Mouse (Mus musculus): Measurements from ENCODE around the gene Qprt. TPM values are rescaled to one million over a fixed set of nuclear protein-coding genes. Genes with fewer than 3 reads are reported as not detected.

Gene Qprt
- polyA plus RNA-seq, 1 experiment: 0.75 TPM

DNA sequence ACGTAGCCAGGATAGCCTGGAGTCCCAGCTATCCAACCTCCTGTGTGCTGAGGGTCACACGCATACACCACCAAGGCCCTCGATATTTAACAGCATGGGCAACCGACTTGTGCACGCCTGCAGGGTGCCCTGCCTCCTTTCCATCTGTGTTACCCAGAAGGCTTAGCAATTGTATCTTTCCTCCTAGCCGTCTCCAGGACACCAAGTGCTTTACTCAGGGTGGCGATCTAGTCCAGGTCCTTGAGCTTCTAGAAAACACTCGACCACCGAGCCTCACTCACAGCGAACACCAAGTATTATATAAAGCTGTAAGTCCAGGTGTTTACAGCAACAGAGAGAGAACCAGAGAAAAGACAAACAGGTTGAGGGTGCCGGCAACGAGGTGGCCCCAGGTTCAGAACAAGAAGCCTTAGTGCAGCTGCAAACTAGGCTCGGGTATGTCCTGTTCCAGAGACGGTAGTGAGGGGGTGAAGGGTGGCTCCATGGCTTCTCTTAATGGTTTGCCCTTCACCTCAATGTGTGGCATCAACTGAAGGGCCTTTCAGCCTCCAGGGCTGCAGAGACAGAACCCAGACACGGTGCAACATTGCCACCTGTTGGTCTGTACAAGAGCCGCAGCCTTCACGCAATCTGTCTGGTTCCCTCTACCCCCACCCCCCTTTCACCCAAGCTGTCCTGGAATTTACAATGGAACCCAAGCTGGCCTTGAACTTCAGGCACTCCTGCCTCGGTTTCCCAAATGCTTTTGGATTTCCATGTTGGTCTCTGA lies 11.6 kb downstream of the Qprt start:
- TF ChIP-seq CTCF (IDR thresholded peaks at IDR 0.05; ENCODE audit: borderline replicate concordance, extremely low read depth, insufficient read depth, insufficient read length) (peak; percentile 98), POLR2A (IDR thresholded peaks at IDR 0.05; ENCODE audit: borderline replicate concordance, extremely low read depth, insufficient read depth, insufficient read length, poor library complexity, severe bottlenecking) (no peak)
- peak; percentile 84 for DNase-seq (ENCODE audit: low read depth)

DNA sequence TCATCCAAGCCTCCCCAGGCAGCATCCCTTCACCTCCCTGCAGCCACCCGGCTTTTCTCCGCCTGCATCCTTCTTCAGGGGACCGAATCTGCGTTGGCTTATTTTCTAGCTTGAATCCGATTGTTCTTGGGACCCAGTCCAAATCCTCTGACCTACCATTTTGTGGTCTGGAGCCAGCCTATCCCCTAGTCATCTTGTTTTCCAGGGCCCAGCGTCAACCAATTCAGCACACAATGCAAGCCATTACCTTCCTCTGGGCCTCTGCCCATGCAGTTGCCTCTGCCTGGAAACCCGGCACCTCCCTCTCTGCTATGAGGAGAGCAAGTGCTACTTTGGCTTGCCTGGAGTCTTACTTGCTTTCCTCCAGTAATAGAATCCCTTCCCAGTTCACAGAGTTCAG lies 16.5 kb downstream of the Qprt start:
- peak; percentile 4 for DNase-seq (ENCODE audit: low read depth)
- TF ChIP-seq CTCF (IDR thresholded peaks at IDR 0.05; ENCODE audit: borderline replicate concordance, extremely low read depth, insufficient read depth, insufficient read length) (no peak), POLR2A (IDR thresholded peaks at IDR 0.05; ENCODE audit: borderline replicate concordance, extremely low read depth, insufficient read depth, insufficient read length, poor library complexity, severe bottlenecking) (no peak)

DNA sequence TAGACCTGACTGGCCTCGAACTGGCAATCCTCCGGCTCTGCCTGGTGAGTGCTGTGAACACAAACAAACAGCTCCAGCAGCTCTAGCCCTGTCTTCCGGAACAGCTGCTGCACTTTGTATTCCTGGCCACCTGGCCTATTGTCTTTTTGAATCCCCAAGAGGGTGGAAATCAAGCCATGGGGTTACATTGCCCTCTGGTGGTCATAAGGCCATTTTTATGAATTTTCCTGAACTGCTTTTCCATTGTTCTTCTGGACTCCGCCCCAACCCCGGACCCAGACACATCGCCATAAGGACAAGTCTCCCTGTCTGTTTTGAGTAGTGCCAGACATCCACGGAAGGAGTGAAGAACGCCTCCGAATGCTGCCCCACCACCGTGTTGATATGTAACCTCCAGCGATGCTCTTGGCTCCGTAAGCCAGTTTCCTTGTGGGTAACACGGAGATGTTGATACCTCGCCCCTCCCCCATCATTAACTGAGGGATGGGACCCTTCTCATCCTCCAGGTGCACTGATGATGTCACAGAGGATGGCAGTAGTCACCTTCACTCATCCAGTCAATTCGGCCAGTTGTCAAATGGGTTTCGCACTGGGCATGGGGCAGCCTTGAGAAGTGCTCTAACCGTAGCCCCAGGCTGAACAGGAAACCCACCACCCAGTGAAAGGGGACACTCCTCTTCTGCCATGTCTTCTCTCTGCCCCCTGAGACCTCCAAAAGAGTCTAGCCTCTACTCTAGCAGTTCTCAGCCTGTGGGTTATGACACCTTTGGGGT lies 17.3 kb downstream of the Qprt start:
- DNase-seq (ENCODE audit: low read depth): peak; percentile 94
- peak; percentile 74 for TF ChIP-seq CTCF (IDR thresholded peaks at IDR 0.05; ENCODE audit: borderline replicate concordance, extremely low read depth, insufficient read depth, insufficient read length)
- no peak for TF ChIP-seq POLR2A (IDR thresholded peaks at IDR 0.05; ENCODE audit: borderline replicate concordance, extremely low read depth, insufficient read depth, insufficient read length, poor library complexity, severe bottlenecking)

DNA sequence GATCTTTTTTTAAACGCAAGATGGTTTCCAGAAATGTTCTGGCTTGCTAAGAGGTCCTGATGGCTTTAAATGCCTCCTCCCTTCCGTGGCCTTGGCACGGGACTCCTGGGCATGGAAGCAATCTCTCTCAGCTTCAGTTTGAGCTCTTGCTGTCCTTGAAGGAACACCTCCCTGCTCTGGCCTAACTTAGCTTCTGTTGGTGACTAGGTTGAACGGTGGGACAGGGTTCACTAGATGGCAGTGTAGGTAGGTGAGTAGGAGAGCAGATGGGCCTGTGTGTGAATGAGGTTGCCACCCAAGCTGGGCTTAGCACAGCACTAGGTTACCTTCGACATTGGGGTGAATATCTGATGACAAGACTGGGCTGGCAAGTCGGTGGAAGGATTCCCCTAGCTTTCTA lies 18.1 kb downstream of the Qprt start:
- TF ChIP-seq POLR2A (IDR thresholded peaks at IDR 0.05; ENCODE audit: borderline replicate concordance, extremely low read depth, insufficient read depth, insufficient read length, poor library complexity, severe bottlenecking) (no peak), CTCF (IDR thresholded peaks at IDR 0.05; ENCODE audit: borderline replicate concordance, extremely low read depth, insufficient read depth, insufficient read length) (no peak)
- DNase-seq (ENCODE audit: low read depth): peak; percentile 27

DNA sequence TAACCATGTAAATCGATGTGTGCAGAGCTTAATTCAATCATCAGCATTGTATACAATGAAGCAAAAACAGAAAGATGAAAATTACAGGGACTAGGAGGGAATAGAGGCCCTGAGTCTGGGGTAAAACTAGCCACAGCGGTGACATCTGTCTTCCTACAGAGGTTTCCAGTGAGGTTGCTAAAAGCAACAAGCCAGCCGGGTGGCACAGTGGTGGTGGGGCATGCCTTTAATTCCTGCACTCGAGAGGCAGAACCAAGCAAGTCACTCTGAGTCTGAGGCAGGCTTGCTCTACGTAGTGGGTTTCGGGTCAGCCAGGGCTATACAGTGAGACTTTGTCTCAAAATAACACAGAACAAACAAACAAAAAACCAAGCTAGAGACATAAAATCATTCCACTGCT lies 19.9 kb downstream of the Qprt start:
- no peak for DNase-seq (ENCODE audit: low read depth)
- TF ChIP-seq POLR2A (IDR thresholded peaks at IDR 0.05; ENCODE audit: borderline replicate concordance, extremely low read depth, insufficient read depth, insufficient read length, poor library complexity, severe bottlenecking) (no peak), CTCF (IDR thresholded peaks at IDR 0.05; ENCODE audit: borderline replicate concordance, extremely low read depth, insufficient read depth, insufficient read length) (no peak)

DNA sequence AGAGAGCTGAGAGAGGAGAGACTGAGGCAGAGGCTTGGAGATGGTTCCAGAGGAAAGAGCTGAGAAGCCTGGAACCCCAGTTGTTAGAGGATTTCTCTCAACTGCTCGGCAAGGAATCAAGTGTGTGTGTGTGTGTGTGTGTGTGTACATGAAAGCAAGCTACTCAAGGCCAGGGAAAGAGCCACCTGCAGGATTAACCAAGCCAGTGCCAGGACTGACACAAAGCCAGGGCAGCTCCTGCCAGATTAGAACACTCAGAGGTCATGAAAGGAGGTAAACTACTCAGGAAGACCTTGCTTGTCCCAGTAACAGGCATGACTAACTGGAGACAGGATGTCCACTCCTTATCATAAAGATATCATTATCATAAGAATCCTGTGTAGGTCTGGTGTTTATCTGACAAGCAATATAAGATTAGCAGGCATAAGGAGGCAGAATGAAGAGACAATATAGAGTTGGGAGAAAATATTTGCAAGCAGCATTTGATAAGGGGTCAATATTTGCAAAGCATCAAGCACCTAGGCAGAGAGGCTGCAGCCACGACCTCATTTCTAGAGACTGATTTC lies 20.5 kb downstream of the Qprt start:
- TF ChIP-seq CTCF (IDR thresholded peaks at IDR 0.05; ENCODE audit: borderline replicate concordance, extremely low read depth, insufficient read depth, insufficient read length): no peak
- TF ChIP-seq POLR2A (IDR thresholded peaks at IDR 0.05; ENCODE audit: borderline replicate concordance, extremely low read depth, insufficient read depth, insufficient read length, poor library complexity, severe bottlenecking): no peak
- DNase-seq (ENCODE audit: low read depth): no peak

DNA sequence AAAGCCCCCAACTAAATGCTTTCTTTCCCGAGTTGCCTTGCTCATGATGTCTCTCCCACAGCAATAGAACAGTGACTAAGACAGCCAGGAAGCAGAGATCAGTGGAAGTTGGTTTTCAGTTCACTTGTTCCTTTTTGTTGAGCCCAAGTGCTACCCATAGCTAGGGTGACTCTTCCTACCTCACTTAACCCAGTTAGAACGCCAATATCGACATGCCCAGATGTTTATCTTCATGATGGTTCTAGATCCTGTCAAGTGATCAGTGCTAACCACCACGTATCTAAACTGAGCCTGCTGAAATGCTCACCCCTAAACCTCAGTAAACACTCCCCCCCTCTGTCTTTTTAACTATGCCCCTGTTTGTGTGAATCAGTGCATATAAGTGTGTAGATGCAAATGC lies 22.5 kb downstream of the Qprt start:
- DNase-seq (ENCODE audit: low read depth): no peak
- TF ChIP-seq CTCF (IDR thresholded peaks at IDR 0.05; ENCODE audit: borderline replicate concordance, extremely low read depth, insufficient read depth, insufficient read length): no peak
- no peak for TF ChIP-seq POLR2A (IDR thresholded peaks at IDR 0.05; ENCODE audit: borderline replicate concordance, extremely low read depth, insufficient read depth, insufficient read length, poor library complexity, severe bottlenecking)

DNA sequence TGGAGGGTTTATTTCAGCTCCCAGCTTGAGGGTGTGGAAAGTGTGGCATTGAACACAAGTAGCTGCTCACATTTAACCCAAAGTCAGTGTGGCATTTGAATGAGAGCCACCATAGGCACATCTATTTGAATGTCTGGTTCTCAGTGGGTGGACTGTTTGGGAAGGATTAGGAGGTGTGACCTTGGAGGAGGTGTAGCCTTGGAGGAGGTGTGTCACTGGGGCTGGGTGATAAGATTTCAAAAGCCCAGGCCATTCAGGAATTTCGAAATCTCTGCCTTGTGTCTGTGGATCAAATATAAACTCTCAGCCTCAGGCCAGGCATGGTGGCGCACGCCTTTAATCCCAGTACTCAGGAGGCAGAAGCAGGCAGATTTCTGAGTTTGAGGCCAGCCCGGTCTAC lies 23.1 kb downstream of the Qprt start:
- no peak for DNase-seq (ENCODE audit: low read depth)
- TF ChIP-seq CTCF (IDR thresholded peaks at IDR 0.05; ENCODE audit: borderline replicate concordance, extremely low read depth, insufficient read depth, insufficient read length) (no peak), POLR2A (IDR thresholded peaks at IDR 0.05; ENCODE audit: borderline replicate concordance, extremely low read depth, insufficient read depth, insufficient read length, poor library complexity, severe bottlenecking) (no peak)

DNA sequence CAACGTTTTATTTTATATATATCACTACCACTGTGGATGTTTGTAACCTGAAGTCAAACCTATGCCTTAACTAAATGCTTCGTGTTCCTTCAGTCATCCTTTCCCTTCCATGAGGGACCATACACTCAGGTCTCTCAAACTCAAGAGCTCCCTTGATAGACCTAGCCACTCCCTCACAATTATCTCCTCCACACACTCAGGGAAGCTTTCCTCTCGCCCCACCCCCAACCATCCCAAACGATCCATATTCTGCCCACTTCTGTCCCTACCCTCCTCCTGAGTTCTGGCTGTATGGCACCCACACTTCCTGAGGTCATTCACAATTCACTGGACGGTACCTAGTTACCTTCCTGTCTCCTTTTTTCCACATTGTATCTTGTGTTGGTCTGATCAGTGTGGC lies 23.5 kb downstream of the Qprt start:
- no peak for DNase-seq (ENCODE audit: low read depth)
- TF ChIP-seq POLR2A (IDR thresholded peaks at IDR 0.05; ENCODE audit: borderline replicate concordance, extremely low read depth, insufficient read depth, insufficient read length, poor library complexity, severe bottlenecking): no peak
- no peak for TF ChIP-seq CTCF (IDR thresholded peaks at IDR 0.05; ENCODE audit: borderline replicate concordance, extremely low read depth, insufficient read depth, insufficient read length)

DNA sequence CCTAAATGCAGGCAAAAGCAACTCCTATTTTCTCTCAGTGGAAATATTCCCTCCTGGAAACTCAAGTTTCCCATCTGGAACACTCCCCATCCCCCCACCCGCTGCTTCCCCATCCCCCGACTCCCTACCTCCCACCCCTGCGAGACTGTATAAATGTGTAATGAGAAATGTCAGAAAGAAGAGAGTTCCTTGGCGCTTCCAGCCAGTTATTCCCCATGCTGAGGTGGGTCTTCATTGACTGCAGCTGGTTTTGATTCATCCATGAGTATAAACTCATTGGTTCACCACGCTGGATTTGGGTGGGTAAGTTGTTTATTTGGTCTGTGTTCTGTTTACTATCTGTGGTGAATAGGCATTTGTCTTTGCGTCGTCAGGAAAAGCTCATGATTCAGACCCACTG lies 25.6 kb downstream of the Qprt start:
- no peak for DNase-seq (ENCODE audit: low read depth)
- no peak for TF ChIP-seq POLR2A (IDR thresholded peaks at IDR 0.05; ENCODE audit: borderline replicate concordance, extremely low read depth, insufficient read depth, insufficient read length, poor library complexity, severe bottlenecking)
- no peak for TF ChIP-seq CTCF (IDR thresholded peaks at IDR 0.05; ENCODE audit: borderline replicate concordance, extremely low read depth, insufficient read depth, insufficient read length)

DNA sequence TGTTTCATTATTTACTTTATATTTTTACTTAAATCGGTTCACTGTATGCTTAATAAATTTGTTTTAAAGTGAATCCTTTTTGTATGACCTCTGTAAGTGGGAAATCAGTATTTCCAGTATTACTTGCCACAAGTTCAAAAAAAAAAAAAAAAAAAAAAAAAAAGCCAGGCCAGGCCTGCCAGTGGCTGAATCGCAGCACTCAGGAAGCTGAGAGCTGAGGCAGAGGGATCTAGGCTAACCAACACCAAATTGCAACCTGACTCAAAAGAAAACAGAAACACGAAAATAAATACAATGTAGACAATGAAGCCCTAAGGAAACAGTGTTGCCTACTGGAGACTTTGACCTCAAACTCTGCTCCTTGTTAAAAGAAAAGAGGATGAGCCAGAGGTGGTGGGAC lies 28.1 kb downstream of the Qprt start:
- no peak for DNase-seq (ENCODE audit: low read depth)
- no peak for TF ChIP-seq POLR2A (IDR thresholded peaks at IDR 0.05; ENCODE audit: borderline replicate concordance, extremely low read depth, insufficient read depth, insufficient read length, poor library complexity, severe bottlenecking)
- no peak for TF ChIP-seq CTCF (IDR thresholded peaks at IDR 0.05; ENCODE audit: borderline replicate concordance, extremely low read depth, insufficient read depth, insufficient read length)
